Mouse (Mus musculus): ENCODE measurements around the gene Slc38a3. TPM values are rescaled to one million over a fixed set of nuclear protein-coding genes. Genes with fewer than 3 reads are reported as not detected.

The Slc38a3 gene
- 41.4 and 55.2 TPM in 2 replicates for polyA plus RNA-seq (2021; fragmentation: Nextera tagmentation)
- long read RNA-seq, experiment 1, transcript Slc38a3-201 (16 exons, 2,585 nt) = minor isoform, 7 of 99 reads
- long read RNA-seq, experiment 1, transcript Slc38a3-209 (16 exons, 2,463 nt) = major isoform, 69 of 99 reads
- long read RNA-seq, experiment 1, partial matches to known transcripts = 15 of 99 reads
- long read RNA-seq, experiment 1, other reads (novel, unspliced or antisense) = 7 of 99 reads
- long read RNA-seq, experiment 2, transcript Slc38a3-209 (16 exons, 2,463 nt) = major isoform, 12 of 24 reads
- long read RNA-seq, experiment 2, partial matches to known transcripts = 4 of 24 reads
- long read RNA-seq, experiment 2, other reads (novel, unspliced or antisense) = 8 of 24 reads

DNA sequence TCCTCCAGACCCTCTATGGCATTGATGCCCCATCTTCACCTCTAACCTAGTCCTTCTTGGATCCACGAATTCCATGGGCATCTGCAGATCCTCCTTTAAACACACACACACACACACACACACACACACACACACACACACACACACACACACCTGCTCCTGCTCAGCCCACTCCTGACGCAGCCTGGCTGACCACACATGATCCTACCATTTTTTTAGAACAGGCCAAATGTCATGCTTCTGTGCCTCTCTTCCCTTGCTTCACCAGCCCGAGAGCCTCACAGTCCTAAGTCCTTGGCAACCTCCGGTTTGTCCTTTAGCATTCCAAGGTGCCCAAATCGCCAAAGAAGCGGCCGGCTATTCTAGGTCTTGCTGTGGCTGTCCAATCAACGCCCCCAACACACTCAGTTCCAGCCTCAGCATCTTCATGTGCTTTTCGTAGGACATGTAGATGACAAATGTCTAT lies at the start of gene Slc38a3:
Slc38a3 (minus strand) TSS at position 51 of the 466 bp plus-strand sequence.

DNA sequence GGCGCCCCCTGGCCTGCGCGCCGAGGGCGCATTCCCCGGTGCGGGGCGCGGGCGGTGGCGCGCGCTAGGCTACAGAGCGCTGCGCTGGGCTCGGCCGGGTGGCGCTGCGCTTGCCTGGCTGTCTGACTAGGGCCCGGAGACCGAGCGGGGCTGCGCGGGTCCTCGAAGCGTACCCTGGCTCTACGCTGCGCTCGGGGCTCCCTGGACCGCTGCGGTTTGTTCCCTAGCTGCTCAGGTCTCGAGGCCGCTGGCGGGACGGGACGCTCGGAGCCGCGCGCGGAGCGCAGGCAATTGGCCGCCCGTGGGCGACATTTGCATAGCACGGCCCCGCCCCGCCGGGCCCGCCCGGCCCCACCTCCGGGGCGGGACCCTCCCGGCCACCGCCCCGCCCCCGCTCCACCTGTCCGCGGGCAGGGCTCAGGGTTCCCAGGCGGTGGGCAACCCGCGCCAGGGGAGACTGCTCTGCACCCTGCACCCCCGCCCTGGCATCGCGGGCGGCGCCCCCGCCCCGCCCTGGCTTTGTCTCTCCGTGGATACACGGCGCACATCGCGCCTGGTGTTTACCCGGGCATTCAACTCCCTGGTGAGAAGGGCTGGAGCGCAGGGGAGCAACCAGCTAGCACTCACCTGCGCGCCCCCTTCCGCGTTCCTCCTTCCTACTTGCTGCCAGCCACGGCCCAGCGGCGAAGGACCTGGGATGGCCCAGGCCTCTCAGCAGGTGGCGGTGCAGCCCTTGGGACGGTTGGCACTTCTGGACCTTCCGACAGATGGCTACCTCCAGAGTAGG lies 40.6 kb upstream of the Slc38a3 start, which contains the start of gene Sema3f:
Sema3f (minus strand) TSS at position 779 of the 787 bp plus-strand sequence.

DNA sequence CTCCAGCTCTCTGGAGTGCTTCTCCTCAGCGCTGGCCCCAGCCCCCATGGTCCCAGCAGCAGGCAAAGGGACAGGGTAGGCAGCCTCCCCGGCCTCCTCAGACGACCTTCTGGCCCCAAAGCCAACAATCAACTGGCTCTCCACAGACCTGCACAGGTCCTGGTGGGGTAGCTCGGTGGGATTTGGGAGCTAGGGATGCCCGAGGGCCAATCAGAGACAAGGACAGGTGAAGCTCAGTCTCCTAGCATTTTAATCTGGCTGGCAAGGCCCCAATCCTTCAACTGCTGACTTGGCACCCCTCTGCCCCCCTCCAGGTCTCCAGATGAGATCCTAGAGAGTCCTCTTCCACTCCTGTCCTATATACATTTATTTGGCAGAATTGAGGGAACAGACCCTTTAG lies 10.2 kb upstream of the Slc38a3 start, which contains the start of gene Gnat1:
Gnat1 (minus strand) TSS at position 212 of the 400 bp plus-strand sequence.

DNA sequence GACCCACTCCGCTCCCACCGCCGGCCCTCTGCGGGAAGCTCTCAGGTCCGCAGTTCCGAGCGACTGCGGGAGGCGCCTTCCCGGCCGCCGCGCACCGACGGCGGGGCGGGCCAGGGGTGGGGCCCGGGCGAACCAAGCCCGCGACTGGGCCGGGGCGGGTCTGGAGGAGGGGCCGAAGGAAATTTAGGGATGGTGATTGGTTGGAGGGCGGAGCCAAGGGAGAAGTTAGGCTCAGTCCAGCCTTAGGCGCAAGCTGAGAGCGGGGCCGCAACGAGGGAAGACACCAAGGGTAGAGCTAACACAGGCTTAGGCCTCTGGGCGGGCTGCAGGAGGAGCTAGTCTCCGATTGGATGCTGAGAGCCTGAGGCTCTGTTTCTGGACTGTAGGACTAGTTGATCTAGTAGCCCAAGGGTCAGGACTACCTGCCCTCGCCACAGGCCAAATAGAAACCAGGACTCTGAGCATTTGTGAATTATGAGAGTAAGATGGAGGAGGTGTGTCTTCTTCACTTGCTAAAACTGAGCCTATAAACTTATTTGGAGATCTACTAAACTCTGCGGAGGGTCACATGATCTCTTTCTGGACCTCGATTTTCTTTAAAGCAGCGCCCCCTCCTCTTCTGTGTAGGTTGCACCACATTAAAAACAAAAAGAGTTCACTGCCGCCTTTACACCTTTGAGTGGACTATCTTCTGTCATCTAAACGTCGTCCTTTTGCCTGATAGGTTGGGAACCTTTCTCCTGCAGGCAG lies 33.9 kb downstream of the Slc38a3 start, which contains the start of gene Gnai2:
Gnai2 (minus strand) TSS at position 89 of the 750 bp plus-strand sequence.

DNA sequence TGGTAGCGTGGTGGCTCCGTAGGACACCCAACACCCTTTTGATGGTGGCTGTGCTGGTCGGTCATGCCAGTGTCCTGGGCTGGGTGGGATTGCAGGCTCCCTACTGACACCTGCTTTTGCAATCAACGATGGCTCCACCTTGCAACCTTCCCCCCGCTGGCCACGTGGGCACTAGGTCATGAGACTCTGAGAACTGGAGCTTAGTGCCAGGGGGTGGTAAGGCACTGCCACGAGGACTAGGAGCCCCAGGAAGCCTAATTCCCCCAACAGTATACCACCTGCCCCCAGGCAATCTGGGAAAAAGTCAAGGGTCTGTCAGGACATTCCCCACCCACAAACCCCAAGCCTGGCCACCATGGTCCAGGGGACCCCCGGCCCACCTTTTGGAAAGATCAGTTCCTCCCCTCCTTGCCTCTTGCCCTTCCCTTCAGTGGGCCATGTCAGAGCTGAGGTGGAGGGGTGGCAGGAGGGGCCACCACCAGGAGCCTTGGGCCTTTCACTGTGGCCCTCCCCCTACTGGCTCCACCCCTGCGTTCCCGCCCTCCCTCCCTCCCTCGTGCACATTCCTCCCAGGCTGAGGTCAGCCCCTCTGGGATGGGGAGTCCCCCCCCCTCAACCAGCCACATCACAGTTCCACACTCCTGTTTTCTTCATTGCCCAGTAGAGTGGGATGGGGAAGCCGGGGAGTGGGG lies 60.4 kb downstream of the Slc38a3 start, which contains the start of gene Sema3b:
Sema3b (minus strand) TSS at position 489 of the 692 bp plus-strand sequence.

Other genes with a start within 250 kb of the Slc38a3 start
- gene Tmem115, start 135.6 kb downstream of the Slc38a3 start, polyA plus RNA-seq (2021; fragmentation: Nextera tagmentation) = 38.4 and 40.4 TPM in 2 replicates
- 34.9 and 46.6 TPM in 2 replicates for gene Cyb561d2, start 127.3 kb downstream of the Slc38a3 start, polyA plus RNA-seq (2021; fragmentation: Nextera tagmentation)
- 62.2 and 70.1 TPM in 2 replicates for gene Nprl2, start 127.3 kb downstream of the Slc38a3 start, polyA plus RNA-seq (2021; fragmentation: Nextera tagmentation)
- gene Zmynd10, start 122.2 kb downstream of the Slc38a3 start, polyA plus RNA-seq (2021; fragmentation: Nextera tagmentation) = 3.4 and 5.1 TPM in 2 replicates
- gene Rassf1, start 118.0 kb downstream of the Slc38a3 start, polyA plus RNA-seq (2021; fragmentation: Nextera tagmentation) = 11.1 and 12.9 TPM in 2 replicates
- gene Tusc2, start 106.3 kb downstream of the Slc38a3 start, polyA plus RNA-seq (2021; fragmentation: Nextera tagmentation) = 109 and 120 TPM in 2 replicates
- gene Hyal2, start 101.6 kb downstream of the Slc38a3 start, polyA plus RNA-seq (2021; fragmentation: Nextera tagmentation) = 11.2 and 13.4 TPM in 2 replicates
- 2.2 and 2.6 TPM in 2 replicates for gene Hyal1, start 92.6 kb downstream of the Slc38a3 start, polyA plus RNA-seq (2021; fragmentation: Nextera tagmentation)
- 6.1 and 9.8 TPM in 2 replicates for gene Naa80, start 90.6 kb downstream of the Slc38a3 start, polyA plus RNA-seq (2021; fragmentation: Nextera tagmentation)
- gene Hyal3, start 88.7 kb downstream of the Slc38a3 start, polyA plus RNA-seq (2021; fragmentation: Nextera tagmentation) = 0.40 and 0.54 TPM in 2 replicates
- 3.6 and 4.9 TPM in 2 replicates for gene Ifrd2, start 81.9 kb downstream of the Slc38a3 start, polyA plus RNA-seq (2021; fragmentation: Nextera tagmentation)
- 1.7 and 2.5 TPM in 2 replicates for gene Sema3b, start 60.3 kb downstream of the Slc38a3 start, polyA plus RNA-seq (2021; fragmentation: Nextera tagmentation)
- gene Gnai2, start 34.2 kb downstream of the Slc38a3 start, polyA plus RNA-seq (2021; fragmentation: Nextera tagmentation) = 38.9 and 84.2 TPM in 2 replicates
- gene Gnat1, start 10.2 kb upstream of the Slc38a3 start, polyA plus RNA-seq (2021; fragmentation: Nextera tagmentation) = 10.7 and 19.3 TPM in 2 replicates
- 1.1 and 5.3 TPM in 2 replicates for gene Sema3f, start 40.9 kb upstream of the Slc38a3 start, polyA plus RNA-seq (2021; fragmentation: Nextera tagmentation)
- gene Rbm5, start 101.5 kb upstream of the Slc38a3 start, polyA plus RNA-seq (2021; fragmentation: Nextera tagmentation) = 33.3 and 36.9 TPM in 2 replicates
- gene Rbm6, start 203.7 kb upstream of the Slc38a3 start, polyA plus RNA-seq (2021; fragmentation: Nextera tagmentation) = 16.6 and 21.4 TPM in 2 replicates
- 22.8 and 23.6 TPM in 2 replicates for gene Mon1a, start 218.6 kb upstream of the Slc38a3 start, polyA plus RNA-seq (2021; fragmentation: Nextera tagmentation)
- 0.36 and 0.51 TPM in 2 replicates for gene Mst1r, start 237.3 kb upstream of the Slc38a3 start, polyA plus RNA-seq (2021; fragmentation: Nextera tagmentation)

All from left cerebral cortex, adult 6 months (tissue).